Mouse (Mus musculus) B cell, adult 2 months (primary cell): ENCODE data around the gene Adamts4.
A peak's percentile ranks its signal among the peaks of the same experiment; 100 is the strongest.
"Not testable (repeated sequence)": the region's sequence is repeated elsewhere in the genome, so short reads cannot be mapped to it uniquely, and the experiment has no call there.

Experiments
- DNase-seq, 2 experiments: peaks; one replicate each; pipeline ENCODE4 v3.0.0; 2022

Gene Adamts4

GRCm38 (mm10) chr1:171280250-171280915 is 30.2 kb downstream of the Adamts4 start:
- DNase-seq: no peak

- peak; percentile 82 to 87 for DNase-seq
These were observed 30.8 kb downstream of the Adamts4 start, which contains the start of gene Ppox for GRCm38 (mm10) chr1:171280916-171281527. TSS of gene Ppox (minus strand) at chr1:171281186.

- DNase-seq: peak; percentile 82 to 84
These were observed 31.3 kb downstream of the Adamts4 start for GRCm38 (mm10) chr1:171281528-171281923.

GRCm38 (mm10) chr1:171282086-171282805 is 32.0 kb downstream of the Adamts4 start:
- DNase-seq: no peak

GRCm38 (mm10) chr1:171283188-171284160 is 33.3 kb downstream of the Adamts4 start:
- DNase-seq: no peak

- no peak for DNase-seq
These were observed 34.3 kb downstream of the Adamts4 start for GRCm38 (mm10) chr1:171284491-171284890.

- no peak for DNase-seq
These were observed 35.1 kb downstream of the Adamts4 start for GRCm38 (mm10) chr1:171285096-171285892.

- no peak for DNase-seq
These were observed 36.3 kb downstream of the Adamts4 start for GRCm38 (mm10) chr1:171286517-171286916.

- peak; percentile 93 to 94 for DNase-seq
These were observed 37.2 kb downstream of the Adamts4 start, which contains the start of gene Usp21 for GRCm38 (mm10) chr1:171287136-171288081. TSS of gene Usp21 (minus strand) at chr1:171287991.

GRCm38 (mm10) chr1:171288328-171288727 is 38.1 kb downstream of the Adamts4 start:
- DNase-seq: no peak

- no peak for DNase-seq
These were observed 43.1 kb downstream of the Adamts4 start for GRCm38 (mm10) chr1:171293351-171293750.

- DNase-seq: no peak
These were observed 43.7 kb downstream of the Adamts4 start for GRCm38 (mm10) chr1:171293906-171294297.

- peak; percentile 85 to 87 for DNase-seq
These were observed 44.3 kb downstream of the Adamts4 start, which contains the start of gene Ufc1 for GRCm38 (mm10) chr1:171294298-171295062. TSS of gene Ufc1 (minus strand) at chr1:171295024.

- no peak for DNase-seq
These were observed 44.8 kb downstream of the Adamts4 start for GRCm38 (mm10) chr1:171295063-171295402.

GRCm38 (mm10) chr1:171298226-171298625 is 48.0 kb downstream of the Adamts4 start:
- DNase-seq: no peak

GRCm38 (mm10) chr1:171306157-171306556 is 55.9 kb downstream of the Adamts4 start:
- DNase-seq: not testable (repeated sequence)

GRCm38 (mm10) chr1:171309321-171309720 is 59.1 kb downstream of the Adamts4 start:
- DNase-seq: no peak
